Mouse (Mus musculus): ENCODE data around the gene Tec.

Gene Tec

GRCm38 (mm10) chr5:72893987-72894386 lies 25.7 kb upstream of the Tec start:
- DNase-seq (ENCODE audit: extremely low read depth, low read depth, low spot score) = no peak

DNA sequence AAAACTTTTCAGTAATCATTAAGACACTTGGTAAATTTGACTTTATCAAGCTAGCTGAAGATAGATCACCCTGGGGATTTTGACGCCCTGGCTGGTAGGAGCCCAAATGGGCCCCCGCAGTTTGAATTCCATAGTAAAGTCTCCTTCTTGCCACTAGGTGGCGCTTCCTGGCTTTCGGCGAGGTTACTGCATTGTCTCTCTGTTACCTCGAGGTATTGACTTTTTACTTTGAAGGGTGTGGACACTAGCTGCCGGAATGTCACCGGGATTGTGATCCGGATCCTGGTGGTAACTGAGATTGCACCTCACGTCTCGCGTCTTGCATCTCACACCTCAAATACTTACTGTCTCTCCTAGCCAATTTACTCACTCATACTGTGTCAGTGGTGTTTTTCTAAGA lies 23.3 kb upstream of the Tec start:
- no peak for DNase-seq (ENCODE audit: extremely low read depth, low read depth, low spot score)

GRCm38 (mm10) chr5:72888260-72888659 lies 20.0 kb upstream of the Tec start:
- no peak for DNase-seq (ENCODE audit: extremely low read depth, low read depth, low spot score)

- no peak for DNase-seq (ENCODE audit: extremely low read depth, low read depth, low spot score)
These were observed 18.4 kb upstream of the Tec start for GRCm38 (mm10) chr5:72886458-72887222.

DNA sequence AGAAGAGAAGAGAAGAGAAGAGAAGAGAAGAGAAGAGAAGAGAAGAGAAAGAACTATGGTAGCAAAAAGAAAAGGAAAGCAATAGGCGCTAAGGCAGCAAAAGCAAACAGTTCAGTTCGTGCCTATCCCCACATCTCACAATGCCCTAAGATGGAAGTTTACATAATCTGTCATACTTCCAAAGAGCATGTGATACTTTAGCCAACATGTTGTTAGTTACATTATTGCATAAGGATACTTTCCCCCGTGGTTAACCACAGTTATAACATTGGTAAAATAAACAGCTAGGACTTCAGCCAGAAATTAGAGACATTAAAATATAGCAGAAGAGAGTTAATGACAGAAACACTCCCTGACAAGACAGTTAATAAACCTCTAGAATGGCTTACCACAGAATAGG lies 15.4 kb upstream of the Tec start:
- no peak for DNase-seq (ENCODE audit: extremely low read depth, low read depth, low spot score)

DNA sequence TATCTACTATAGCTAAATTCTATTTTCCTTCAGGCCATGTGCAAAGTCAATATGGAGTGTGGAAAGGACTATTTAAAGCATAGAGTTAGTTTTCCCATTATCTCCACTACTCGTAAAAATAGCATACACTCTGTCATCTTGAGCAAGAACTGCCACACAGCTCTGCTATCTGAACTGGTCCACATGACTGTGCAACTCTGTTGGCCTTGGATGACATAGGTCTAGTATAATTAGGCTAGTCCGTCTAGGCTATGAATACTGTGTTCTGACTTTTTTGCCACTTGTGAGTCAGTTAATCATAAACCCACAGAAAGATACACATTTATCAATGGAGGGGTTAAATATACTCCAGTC lies 14.1 kb upstream of the Tec start:
- DNase-seq (ENCODE audit: extremely low read depth, low read depth, low spot score) = no peak

DNA sequence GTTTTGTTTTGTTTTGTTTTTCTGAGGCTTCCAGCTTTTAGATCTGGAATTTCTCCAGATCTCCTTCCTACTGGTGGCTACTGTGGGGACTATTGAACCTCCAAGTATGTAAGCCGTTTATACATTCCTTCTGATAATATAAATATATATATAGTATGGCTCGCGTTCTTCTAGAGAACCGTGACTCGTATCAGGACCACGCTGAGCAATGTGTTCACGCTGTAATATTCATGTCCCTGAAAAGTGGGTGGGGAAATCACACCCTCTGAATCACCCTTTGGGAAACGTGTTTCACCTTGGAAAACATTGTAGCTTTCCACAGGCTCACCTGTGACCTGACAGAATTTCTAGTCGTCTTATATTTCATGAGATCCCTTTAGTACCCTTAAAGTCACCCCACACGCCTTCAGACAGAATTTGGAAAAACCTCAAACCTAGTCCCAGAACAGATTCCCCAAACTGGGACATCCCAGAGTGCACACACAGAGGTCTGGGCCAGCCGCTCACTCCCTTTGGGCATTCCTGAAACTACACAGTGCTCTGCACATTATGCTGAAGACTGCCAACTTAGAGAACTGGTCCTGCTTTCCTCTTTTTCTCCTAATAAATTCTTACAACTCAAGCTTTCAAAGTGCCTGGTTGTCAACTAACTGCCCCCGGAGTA lies 13.6 kb upstream of the Tec start:
- DNase-seq (ENCODE audit: extremely low read depth, low read depth, low spot score) = no peak

GRCm38 (mm10) chr5:72879736-72880135 lies 11.5 kb upstream of the Tec start:
- DNase-seq (ENCODE audit: extremely low read depth, low read depth, low spot score) = no peak

DNA sequence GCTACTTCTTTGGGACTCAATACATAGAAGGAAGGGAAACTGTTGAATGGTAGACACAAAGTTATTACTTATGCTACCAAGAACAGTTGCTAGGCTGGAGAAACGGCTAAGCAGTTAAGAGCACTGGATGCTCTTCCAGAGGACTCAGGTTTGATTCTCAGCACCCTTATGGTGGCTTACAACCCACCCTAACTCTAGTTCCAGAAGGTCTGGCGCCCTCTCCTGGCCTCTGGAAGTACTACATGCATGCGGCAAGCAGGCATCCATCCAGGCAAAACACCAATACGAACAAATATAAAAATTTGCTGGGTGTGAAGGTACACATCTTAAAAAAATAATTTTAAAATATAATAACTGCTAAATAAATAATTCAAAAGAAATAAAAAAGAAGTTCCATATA lies 2.8 kb upstream of the Tec start:
- no peak for DNase-seq (ENCODE audit: extremely low read depth, low read depth, low spot score)

- no peak for DNase-seq (ENCODE audit: extremely low read depth, low read depth, low spot score)
These were observed 1.7 kb upstream of the Tec start for GRCm38 (mm10) chr5:72869779-72870608.

DNA sequence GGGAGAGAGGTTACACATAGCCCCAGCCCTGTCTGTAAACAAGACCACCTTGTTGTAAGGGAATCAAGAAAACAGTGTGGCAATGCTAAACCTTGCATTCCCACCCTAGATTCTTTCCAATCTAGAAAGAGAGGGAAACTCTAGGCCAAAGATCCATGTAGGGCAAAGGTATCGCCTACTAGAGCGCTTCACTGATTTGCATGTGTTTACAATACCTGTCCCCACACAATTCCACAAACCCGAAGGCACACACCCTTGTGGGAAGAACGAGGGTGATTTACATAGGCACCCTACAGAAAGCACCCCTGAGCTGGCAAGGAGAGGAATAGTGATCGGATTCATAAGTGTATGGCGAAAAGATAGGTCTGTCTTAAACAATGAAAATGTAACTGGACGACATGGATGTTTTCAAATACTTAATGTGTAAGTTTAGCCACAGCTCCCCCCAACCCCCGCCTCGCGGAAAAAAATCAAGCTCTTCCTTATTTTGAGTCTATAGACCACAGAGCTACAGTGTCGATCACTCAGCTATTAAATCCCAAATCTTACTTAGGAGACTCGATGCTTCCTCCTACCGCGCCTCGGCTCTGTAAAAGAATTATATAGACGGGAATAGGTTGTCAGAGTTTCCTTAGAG lies 1.1 kb downstream of the Tec start:
- DNase-seq (ENCODE audit: extremely low read depth, low read depth, low spot score) = no peak

DNA sequence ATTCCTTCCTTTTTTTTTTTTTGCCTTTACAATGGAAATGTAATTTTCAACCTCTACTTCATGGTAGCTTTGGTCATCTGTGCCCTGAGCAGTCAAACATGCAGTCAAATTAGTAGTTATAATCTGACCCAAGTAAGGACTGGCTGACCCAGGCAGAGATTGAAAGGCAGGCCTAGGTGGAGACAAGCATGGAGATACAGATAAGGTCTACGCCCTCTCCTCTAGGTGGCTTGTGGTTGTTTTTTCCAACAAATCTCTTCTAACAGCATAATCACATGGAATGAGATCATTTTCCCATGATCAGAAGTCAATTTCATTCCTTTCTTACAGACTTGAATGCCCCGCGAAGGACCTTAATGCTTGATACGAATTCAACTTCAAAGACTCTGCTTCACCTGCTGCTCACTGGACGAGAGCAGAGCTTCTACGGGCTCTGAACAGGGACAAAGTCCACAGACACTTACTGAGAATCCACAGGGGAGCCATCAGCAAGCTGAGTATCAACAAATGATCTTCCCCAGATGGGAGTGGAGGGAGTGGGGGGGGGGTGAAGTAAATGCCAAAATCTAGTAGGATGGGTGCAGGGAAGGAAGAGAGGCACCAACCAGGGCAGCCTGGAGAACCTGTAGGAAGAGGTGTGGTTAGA lies 1.9 kb downstream of the Tec start:
- DNase-seq (ENCODE audit: extremely low read depth, low read depth, low spot score) = no peak

DNA sequence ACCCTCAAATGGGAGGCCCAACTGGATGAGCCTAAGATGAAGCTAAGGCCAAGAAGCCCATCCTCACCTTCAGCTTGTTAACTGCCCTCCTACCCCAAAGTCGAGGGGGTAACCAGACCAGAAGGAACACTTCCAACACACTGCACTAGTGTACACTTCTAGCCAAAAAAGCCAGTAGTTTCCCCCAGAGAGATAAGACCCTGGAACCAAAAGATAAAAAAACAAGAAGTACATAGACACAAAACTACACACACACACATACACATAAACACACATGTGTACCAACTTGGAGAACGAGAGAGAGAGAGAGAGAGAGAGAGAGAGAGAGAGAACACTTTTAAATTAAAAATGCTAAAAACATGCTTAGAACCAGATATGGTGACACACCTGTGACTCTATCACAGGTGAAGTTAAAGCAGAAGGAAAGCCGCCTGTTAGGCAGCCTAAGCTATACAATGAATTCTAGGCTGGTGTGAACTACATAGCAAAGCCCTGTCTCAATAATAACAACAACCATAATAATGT lies 3.6 kb downstream of the Tec start:
- no peak for DNase-seq (ENCODE audit: extremely low read depth, low read depth, low spot score)

DNA sequence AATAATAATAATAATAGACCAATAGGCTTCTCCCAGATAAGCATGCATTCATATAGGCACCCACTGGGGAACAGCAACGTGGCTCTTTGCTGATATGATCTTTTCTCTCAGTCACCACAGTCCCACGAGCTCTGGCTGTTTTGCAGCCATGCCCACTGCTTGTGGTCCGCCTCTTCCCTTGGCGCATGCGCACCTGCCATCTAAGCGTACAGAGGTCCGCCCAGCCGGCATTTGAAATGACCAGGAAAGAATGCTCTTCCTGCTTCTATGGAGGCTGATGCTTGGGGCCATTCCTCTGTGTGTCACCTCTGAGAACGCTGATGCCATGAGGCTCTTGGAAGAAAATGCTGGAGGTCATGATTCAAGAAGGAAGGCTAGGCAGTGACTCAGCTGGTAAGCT lies 5.1 kb downstream of the Tec start:
- DNase-seq (ENCODE audit: extremely low read depth, low read depth, low spot score) = no peak

DNA sequence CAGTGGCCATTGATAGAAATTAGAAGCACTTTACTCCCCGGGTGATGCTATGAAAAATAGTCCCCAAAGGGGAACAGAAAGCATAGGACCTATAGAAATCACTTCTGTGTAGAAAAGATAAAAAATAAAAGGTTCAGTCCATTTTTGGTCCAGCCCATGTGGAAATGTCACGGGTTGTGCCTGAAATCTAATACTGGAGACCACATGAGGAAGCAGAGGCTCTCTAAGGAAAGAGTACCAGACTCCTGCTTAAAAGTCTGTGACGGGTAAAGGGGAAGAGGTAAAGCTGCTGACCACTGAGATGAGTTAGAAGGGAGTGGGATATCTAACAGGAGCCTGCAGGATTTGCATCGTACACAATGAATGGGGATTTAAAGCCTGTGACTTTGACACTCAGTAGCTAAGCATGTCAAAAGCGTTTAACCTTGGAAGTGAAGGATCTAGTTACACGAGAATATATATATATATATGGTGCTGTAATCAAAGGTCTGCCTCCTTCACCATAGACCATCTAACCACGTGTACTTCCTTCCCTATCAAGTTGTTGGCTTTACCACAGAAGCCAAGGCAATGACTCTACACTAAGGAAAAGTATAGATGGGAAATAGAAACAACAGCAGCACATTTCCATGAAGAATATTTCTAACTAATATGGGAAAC lies 6.4 kb downstream of the Tec start:
- DNase-seq (ENCODE audit: extremely low read depth, low read depth, low spot score) = no peak

- DNase-seq (ENCODE audit: extremely low read depth, low read depth, low spot score) = no peak
These were observed 7.4 kb downstream of the Tec start for GRCm38 (mm10) chr5:72860899-72861298.

- DNase-seq (ENCODE audit: extremely low read depth, low read depth, low spot score) = no peak
These were observed 10.0 kb downstream of the Tec start for GRCm38 (mm10) chr5:72858306-72858705.

GRCm38 (mm10) chr5:72857756-72858155 lies 10.5 kb downstream of the Tec start:
- DNase-seq (ENCODE audit: extremely low read depth, low read depth, low spot score) = no peak

GRCm38 (mm10) chr5:72856255-72856878 lies 11.9 kb downstream of the Tec start:
- no peak for DNase-seq (ENCODE audit: extremely low read depth, low read depth, low spot score)

DNA sequence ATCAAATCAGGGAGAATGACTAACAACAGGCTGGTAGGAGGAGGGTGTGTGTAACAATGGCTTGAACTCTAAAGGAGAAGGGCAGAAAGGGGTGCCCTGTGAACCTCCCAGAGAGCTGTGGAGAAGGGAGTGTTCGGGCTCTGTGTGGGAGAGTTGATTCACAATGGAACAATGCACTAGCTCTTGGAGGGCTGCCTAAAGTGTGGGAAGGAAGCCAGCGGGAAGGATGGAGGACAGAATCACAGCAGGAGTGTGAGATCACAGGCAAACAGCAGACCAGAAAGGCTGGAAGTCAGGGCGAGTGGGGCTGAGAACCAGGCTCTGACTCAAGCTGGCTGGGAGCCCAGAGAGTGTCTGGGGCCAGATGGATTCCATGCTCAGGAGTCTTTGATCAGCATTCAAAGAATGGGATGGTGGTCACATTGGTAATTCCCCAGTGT lies 12.6 kb downstream of the Tec start:
- DNase-seq (ENCODE audit: extremely low read depth, low read depth, low spot score) = no peak

Data from fat pad, adult 2 months (tissue).